Mouse (Mus musculus): ENCODE measurements around the gene Olfr224.

GRCm38 (mm10) chr11:58570405-58570804 is at the start of gene Olfr224:
- TF ChIP-seq CTCF (IDR thresholded peaks at IDR 0.05; ENCODE audit: low read depth) (no peak), EP300 (optimal IDR thresholded peaks at IDR 0.05) (no peak)
